7 mouse cellular contexts compared by ENCODE assay signal in the genomic region with DNA sequence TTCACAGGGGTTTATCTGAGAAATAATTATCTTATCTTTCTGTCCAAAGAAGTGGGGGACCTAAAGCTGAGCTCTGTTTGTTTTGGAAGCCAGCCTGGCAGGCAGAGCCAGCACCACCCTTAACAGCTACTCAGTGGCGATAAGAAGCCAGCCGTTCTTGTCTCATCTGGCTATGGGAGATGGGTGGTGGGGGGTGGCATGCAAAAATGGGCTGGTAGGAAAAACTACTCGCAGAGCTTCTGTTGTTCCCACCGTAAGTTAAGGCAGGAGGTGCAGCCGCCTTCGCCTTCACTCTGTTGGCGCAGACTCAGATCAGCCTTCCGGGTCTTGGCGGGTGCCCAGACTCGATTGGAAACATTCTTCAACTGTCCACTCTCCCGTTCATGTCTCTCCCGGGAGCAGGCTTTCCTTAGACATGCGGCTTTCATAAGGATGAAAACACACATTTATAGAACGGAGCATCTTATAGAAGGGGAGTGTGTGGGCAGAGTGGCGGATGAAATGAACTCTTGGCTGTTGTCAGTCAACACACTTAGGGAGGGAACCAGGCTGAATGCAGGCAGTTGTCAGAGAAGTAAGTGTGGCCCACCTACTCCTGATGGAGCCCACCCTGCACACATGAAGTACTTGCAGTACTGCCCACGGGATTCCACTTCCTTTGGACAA.
A peak's percentile ranks its signal among the peaks of the same experiment; 100 is the strongest.
DNase-seq lines count a peak whose midpoint lies in the region; ATAC-seq and TF ChIP-seq lines count a peak whose summit lies in the region.

No protein-coding gene starts in this region.

- no peak for TF ChIP-seq CTCF in lung, adult 2 months (IDR thresholded peaks at IDR 0.05; ENCODE audit: insufficient read depth, low read length)

- DNase-seq in kidney, postnatal 10 days, result peak; percentile 57
- no peak for DNase-seq in embryonic facial prominence, embryonic 14.5 days (ENCODE audit: low spot score)
- peak; percentile 23 for DNase-seq in lung, adult 2 months
- no peak for DNase-seq in spleen, postnatal 14 days (ENCODE audit: low spot score in 2 of 2)
- no peak for DNase-seq in embryo, embryonic 10 days (ENCODE audit: low spot score)

- no peaks in the 10 kb centered on the region for H3K36me3 ChIP-seq in kidney, embryonic 16.5 days (ENCODE audit: insufficient read depth, low read length)
- no peaks in the 10 kb centered on the region for H3K36me3 ChIP-seq in embryonic facial prominence, embryonic 14.5 days (ENCODE audit: control insufficient read depth, insufficient read depth, low read length)
- no peaks in the 10 kb centered on the region for H3K36me3 ChIP-seq in heart, embryonic 16.5 days (ENCODE audit: control insufficient read depth, insufficient read depth)

- TF ChIP-seq POLR2A in lung, adult 2 months (IDR thresholded peaks at IDR 0.05; ENCODE audit: borderline replicate concordance, extremely low read depth, low read depth, low read length), result no peak

- no peak for ATAC-seq in kidney, embryonic 16.5 days (ENCODE audit: low FRiP score, low TSS enrichment)
- ATAC-seq in embryonic facial prominence, embryonic 14.5 days (ENCODE audit: low read depth), result no peak
- ATAC-seq in heart, embryonic 16.5 days (replicated peaks; ENCODE audit: extremely low read depth, insufficient read depth, low FRiP score), result peak; percentile 49

- H3K27me3 ChIP-seq in kidney, embryonic 16.5 days (ENCODE audit: insufficient read depth, low read length), result no peaks in the 10 kb centered on the region
- no peaks in the 10 kb centered on the region for H3K27me3 ChIP-seq in embryonic facial prominence, embryonic 14.5 days (replicated peaks; ENCODE audit: control insufficient read depth, insufficient read depth, low read length)
- no peaks in the 10 kb centered on the region for H3K27me3 ChIP-seq in heart, embryonic 16.5 days (ENCODE audit: control insufficient read depth, insufficient read depth, low read length)

- no peak overlapping the region for H3K27ac ChIP-seq in kidney, embryonic 16.5 days (ENCODE audit: low read length)
- 0 out of 2 replicates have a peak overlapping the region, but pooled peaks have one; percentile 8 for H3K27ac ChIP-seq in embryonic facial prominence, embryonic 14.5 days (replicated peaks; ENCODE audit: low read depth, low read length)
- H3K27ac ChIP-seq in heart, embryonic 16.5 days (ENCODE audit: low read length), result peak overlapping the region; percentile 61

- H3K9ac ChIP-seq in kidney, embryonic 16.5 days (replicated peaks; ENCODE audit: low read length), result no peak overlapping the region
- no peak overlapping the region for H3K9ac ChIP-seq in embryonic facial prominence, embryonic 14.5 days (ENCODE audit: low read depth, low read length)
- H3K9ac ChIP-seq in heart, embryonic 16.5 days (ENCODE audit: low read length), result peak overlapping the region; percentile 69

- WGBS in kidney, embryonic 16.5 days, result 66% methylated on average over 16 of the region's 16 CpGs
- WGBS in embryonic facial prominence, embryonic 14.5 days, result 55% methylated on average over 16 of the region's 16 CpGs
- WGBS in heart, embryonic 16.5 days, result 12% methylated on average over 16 of the region's 16 CpGs
- 20% methylated on average over 16 of the region's 16 CpGs for WGBS in lung, adult 2 months

- H3K4me2 ChIP-seq in kidney, embryonic 16.5 days (replicated peaks; ENCODE audit: low read depth, low read length), result no peak overlapping the region; the same call in 1 of the 2 replicates
- peak overlapping the region; percentile 13; the same call in 1 of the 2 replicates for H3K4me2 ChIP-seq in embryonic facial prominence, embryonic 14.5 days (ENCODE audit: low read depth, low read length)
- H3K4me2 ChIP-seq in heart, embryonic 16.5 days (ENCODE audit: low read depth, low read length), result peak overlapping the region; percentile 79

- H3K4me1 ChIP-seq in kidney, embryonic 16.5 days (ENCODE audit: insufficient read depth, low read length), result 0 out of 2 replicates have a peak, but pooled peaks cover 4% of the 10 kb centered on the region
- peaks cover 3% of the 10 kb centered on the region; the same call in 1 of the 2 replicates for H3K4me1 ChIP-seq in embryonic facial prominence, embryonic 14.5 days (ENCODE audit: control insufficient read depth, insufficient read depth, low read length)
- H3K4me1 ChIP-seq in heart, embryonic 16.5 days (ENCODE audit: control insufficient read depth, insufficient read depth, low read length), result peaks cover 23% of the 10 kb centered on the region
- no peaks in the 10 kb centered on the region; the same call in 1 of the 2 replicates for H3K4me1 ChIP-seq in lung, adult 2 months (ENCODE audit: control insufficient read depth, insufficient read depth, low read length)

- no peaks in the 10 kb centered on the region for H3K9me3 ChIP-seq in kidney, embryonic 16.5 days (ENCODE audit: low read length)
- no peaks in the 10 kb centered on the region for H3K9me3 ChIP-seq in embryonic facial prominence, embryonic 14.5 days (ENCODE audit: control insufficient read depth, low read length)
- H3K9me3 ChIP-seq in heart, embryonic 16.5 days (replicated peaks; ENCODE audit: control insufficient read depth, low read length), result no peaks in the 10 kb centered on the region

- no peak overlapping the region for H3K4me3 ChIP-seq in kidney, embryonic 16.5 days (ENCODE audit: low read length)
- no peak overlapping the region for H3K4me3 ChIP-seq in embryonic facial prominence, embryonic 14.5 days (ENCODE audit: low read depth, low read length)
- H3K4me3 ChIP-seq in heart, embryonic 16.5 days (ENCODE audit: low read length), result peak overlapping the region; percentile 49
- no peak overlapping the region for H3K4me3 ChIP-seq in lung, adult 2 months (replicated peaks; ENCODE audit: extremely low read depth, low read depth, low read length)

Comparison
In these comparisons a context has a peak if more than half of its experiments do, and no peak if none do; other contexts are left out.
1. DNase-seq: peak in kidney, postnatal 10 days (single experiment) and lung, adult 2 months (single experiment); none in embryonic facial prominence, embryonic 14.5 days (single experiment), spleen, postnatal 14 days (0 of 2) and embryo, embryonic 10 days (single experiment).